Mouse (Mus musculus): ENCODE data around the gene Actr10.

- TF ChIP-seq CTCF (IDR thresholded peaks at IDR 0.05; ENCODE audit: low read depth) (peak; percentile 27; the same call in 1 of the 2 replicates), EP300 (IDR thresholded peaks at IDR 0.05; ENCODE audit: low read depth) (no peak)
Observed at GRCm38 (mm10) chr12:70898450-70898849, 39.2 kb upstream of the Actr10 start.
